Mouse (Mus musculus): Measurements from ENCODE around the gene Txnrd1.

Txnrd1 gene

DNA sequence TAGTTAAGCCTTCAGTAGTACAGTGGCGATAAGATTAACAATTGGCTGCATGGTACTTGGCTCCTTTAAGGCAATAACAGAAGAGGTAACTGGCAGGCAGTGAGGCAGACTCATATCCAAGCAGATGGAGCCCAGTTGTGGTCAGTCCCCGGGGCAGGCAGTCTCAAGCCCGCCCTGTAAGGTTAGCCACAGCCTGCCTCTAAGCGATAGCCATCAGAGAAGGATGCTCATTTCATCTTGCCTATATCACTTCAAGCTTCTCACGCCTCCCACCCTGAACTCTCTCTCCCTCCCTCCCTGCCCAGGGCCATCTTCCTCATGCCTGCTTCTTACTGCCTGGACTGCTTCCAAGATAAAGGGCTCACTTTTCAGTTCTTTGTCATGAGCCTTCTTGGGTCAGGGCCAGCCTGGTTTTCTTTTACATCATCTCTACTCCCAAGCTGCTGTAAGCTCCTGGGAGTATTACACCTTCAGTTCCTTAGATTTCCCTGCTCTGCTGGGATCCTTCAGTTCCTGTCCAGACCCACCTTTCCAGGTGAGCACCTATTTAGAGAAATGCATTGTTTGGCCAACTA lies 29.4 kb downstream of the Txnrd1 start:
- peak; percentile 62 to 90 for DNase-seq (ENCODE audit: inconsistent age in 2 of 2, low spot score in 1 of 2)

DNA sequence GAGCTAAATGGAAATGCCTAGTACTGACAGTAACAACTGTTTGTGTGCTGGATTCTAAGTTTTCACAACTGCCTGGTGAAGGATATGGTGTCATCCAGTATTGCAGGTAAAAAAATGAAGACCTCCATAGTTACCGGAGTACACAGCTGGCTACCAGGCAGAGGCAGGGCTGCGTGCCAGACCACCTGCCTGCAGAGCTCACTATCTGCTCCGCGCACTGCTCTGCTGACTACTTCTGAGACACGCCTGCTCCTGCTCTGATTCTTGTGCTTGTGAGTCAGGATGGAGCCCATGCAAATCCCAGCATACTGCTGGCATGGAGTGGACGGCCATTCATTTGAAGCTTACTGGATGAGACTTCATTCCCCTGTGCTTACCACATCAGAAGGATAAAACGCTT lies 30.1 kb downstream of the Txnrd1 start:
- no peak for DNase-seq (ENCODE audit: inconsistent age in 2 of 2, low spot score in 1 of 2)

DNA sequence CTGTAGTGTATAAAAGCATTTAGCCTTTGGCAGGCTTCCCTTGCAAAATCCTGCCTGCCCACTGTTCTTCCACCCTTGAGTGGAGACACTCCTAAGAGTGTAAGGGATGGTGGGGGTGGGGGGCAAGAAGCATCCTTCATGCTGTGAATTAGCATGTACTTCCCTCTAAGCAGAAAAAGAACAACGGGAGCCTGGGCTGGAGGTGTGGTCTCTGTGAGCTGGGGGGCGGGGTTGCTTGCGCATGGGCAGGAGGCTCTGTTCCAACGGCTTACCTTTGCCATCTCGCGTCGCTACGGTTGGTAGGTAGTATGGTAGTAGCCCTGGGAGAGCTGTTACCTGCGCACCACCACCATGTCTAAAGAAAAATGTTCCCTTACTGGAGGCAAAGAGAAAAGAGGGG lies 32.6 kb downstream of the Txnrd1 start, which contains the start of gene Eid3:
Eid3 (plus strand) TSS at position 271 of the 400 bp plus-strand sequence.
- peak in 1 of 2 experiments; percentile 19 for DNase-seq (ENCODE audit: inconsistent age in 2 of 2, low spot score in 1 of 2)

DNA sequence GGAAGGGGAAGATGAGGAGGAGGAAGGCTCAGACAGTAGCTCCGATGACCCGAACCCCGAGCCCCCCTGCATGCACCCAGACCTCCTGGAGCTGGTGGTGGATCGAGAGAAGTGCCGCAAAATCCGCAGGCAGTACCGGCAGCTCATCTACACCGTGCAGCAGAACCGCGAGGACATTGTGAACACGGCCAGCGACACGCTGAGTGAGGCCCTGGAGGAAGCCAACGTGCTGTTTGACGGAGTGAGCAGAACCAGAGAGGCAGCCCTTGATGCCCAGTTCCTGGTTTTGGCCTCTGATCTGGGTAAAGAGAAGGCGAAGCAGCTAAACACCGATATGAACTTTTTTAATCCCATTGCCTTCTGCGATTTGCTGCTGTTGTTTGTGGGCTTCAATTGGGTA lies 33.1 kb downstream of the Txnrd1 start:
- DNase-seq (ENCODE audit: inconsistent age in 2 of 2, low spot score in 1 of 2), result no peak

DNA sequence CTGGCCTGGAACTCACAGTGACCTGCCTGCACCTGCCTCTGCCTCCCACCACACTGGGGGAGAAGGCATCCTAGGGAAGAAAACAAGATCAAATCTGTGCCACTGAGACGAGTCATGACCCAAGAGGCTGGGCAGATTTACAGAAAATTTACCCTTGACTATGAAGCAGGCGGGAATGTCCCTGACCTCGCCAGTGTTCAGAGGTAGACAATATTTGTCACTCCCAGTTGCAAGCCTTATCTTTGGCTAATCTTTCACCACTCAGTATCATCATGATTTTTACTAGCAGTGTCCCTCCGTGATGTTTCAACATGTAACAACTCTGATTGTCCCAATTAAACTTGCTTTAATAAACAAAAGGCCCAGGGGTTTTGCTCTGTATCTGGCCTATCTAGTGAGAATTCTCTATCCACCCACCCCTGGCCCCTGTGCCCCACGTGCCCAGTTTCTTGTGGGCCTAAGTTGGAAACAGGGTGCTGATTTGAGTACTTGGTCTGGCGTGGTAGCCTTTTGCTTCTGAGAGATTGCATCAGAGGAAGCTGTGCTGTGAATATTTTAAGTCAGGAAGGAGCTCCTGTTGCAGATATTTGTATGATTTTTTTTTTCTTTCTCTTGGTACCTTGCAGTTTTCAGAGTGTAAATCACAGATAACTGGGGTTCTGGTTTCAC lies 34.8 kb downstream of the Txnrd1 start:
- peak; percentile 59 to 88 for DNase-seq (ENCODE audit: inconsistent age in 2 of 2, low spot score in 1 of 2)

GRCm38 (mm10) chr10:82875446-82875845 lies 41.7 kb downstream of the Txnrd1 start:
- DNase-seq (ENCODE audit: inconsistent age in 2 of 2, low spot score in 1 of 2), result no peak

DNA sequence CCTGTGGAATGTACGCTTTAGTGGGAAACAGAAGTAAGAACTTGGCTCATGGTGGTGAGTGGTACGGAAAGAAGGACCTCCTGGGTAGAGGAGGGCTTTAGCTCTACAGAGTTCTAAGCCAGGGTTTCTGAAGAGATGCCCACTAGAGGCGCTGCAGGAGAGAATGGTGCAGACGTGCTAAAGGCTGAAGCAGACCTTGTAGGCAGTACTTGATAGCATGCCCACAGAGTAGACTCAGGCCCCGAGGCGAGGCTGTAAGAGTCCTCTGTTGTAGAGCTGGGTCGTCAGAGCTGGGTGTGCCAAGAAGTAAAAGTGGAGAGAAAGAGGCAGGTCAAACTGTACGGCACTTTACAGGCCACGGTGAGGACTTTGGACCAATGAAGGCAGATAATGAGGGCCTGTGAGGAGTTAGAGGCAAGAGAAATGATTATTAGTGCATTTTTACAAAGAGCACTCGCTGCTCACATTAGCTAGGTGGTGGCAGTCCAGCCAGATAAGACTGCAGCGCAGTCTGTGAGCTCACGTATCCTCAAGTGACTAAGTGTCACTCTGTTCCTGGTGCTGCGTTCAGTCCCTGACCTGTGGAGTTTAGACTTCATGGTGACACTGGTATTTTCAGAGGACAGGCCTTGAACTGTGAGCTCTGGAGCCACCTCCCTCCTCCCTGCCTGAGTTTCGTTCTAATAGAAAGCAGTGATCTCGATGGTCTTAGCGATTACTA lies 42.5 kb downstream of the Txnrd1 start:
- DNase-seq (ENCODE audit: inconsistent age in 2 of 2, low spot score in 1 of 2), result peak in 1 of 2 experiments; percentile 44

DNA sequence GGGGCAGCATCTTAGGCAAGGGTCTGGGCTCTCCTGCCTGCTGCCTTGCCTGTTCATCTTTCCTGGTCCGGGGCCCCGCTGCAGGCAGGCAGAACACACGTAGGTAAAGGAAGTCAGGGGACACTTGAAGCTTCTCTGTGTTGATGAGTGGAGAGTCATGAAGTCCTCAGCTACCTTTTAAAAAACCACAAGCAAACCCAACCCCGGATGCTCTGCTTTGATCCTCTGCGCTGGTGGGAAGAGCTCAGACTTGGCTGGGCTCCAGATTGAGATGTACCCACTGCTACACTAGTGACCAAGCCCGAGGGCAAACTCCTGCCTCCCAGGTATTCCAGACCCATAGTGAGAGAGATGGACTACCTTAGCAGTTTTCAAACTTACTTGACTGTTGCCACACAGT lies 53.6 kb downstream of the Txnrd1 start:
- DNase-seq (ENCODE audit: inconsistent age in 2 of 2, low spot score in 1 of 2), result no peak

GRCm38 (mm10) chr10:82888576-82888975 lies 54.8 kb downstream of the Txnrd1 start:
- no peak for DNase-seq (ENCODE audit: inconsistent age in 2 of 2, low spot score in 1 of 2)

DNA sequence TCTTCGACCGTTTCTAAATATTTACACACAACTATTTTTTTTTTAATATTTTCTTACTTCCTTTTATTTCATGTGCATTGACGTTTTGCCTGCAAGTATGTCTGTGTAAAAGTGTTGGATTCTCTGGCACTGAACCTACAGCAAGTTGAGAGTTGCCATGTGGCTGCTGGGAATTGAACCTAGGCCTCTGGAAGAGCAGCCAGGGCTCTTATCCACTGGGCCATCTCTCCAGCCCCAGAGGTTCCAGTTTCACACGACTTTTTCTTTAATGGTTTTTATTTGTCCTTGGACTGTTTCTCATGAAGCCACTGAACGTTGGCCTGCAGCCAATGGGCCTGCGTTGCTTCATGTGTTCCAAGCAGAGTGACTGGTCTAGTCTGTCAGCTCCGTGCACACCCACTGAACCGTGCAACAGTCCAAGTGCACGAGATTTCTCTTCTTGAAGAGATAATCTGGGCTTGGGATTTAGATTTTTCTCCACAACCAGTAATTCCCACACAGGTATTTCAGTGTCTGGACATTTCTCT lies 55.8 kb downstream of the Txnrd1 start:
- DNase-seq (ENCODE audit: inconsistent age in 2 of 2, low spot score in 1 of 2), result peak; percentile 89 to 95

DNA sequence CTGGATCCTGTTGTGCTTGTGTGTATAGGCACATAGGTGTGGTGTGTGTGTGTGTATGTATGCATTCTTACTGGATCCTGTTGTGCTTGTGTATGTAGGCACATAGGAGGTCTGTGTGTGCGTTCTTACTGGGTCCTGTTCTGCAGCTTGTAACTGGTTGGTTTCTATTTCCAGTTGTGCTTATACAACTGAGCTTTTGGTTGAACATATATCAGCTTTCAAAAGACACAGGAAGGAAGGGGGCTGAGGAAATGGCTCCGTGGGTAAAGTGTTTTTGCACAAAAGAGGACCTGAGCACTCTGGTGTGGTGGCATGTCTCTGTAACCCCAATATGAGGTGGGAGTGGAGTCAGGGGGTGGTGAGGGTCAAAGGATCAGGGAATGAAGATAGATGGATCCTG lies 57.2 kb downstream of the Txnrd1 start:
- no peak for DNase-seq (ENCODE audit: inconsistent age in 2 of 2, low spot score in 1 of 2)

- DNase-seq (ENCODE audit: inconsistent age in 2 of 2, low spot score in 1 of 2), result no peak
Observed at GRCm38 (mm10) chr10:82891427-82891826, 57.7 kb downstream of the Txnrd1 start.

DNA sequence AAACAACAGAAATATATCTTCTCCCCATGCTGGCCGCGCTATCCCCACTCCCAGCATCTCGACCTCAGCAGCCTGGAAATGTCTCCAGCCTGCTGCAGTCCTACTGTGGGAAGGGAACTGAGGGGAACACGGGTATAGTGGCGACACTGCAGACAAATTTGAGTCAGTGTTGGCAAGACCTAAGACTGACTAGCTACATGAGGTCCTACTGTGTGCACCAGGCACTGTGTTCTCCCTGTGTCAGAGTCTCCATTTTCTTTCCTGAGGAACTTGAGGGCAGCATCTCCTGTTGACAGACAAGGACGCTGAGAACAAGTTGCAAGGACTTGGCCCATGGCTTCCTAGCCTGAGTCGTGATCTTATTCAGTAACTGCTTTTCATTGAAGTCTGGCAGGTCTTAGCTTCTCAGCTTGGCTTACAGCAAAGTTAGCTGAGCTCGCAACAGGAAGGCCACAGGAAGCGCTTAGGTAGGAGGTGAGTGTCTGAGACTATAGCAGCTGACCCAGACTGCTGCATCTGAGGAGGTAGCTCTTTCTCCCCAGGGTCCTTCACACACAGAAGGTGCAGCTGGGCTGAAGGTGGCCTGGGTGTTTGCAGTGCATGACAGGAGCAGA lies 58.8 kb downstream of the Txnrd1 start:
- no peak for DNase-seq (ENCODE audit: inconsistent age in 2 of 2, low spot score in 1 of 2)

DNA sequence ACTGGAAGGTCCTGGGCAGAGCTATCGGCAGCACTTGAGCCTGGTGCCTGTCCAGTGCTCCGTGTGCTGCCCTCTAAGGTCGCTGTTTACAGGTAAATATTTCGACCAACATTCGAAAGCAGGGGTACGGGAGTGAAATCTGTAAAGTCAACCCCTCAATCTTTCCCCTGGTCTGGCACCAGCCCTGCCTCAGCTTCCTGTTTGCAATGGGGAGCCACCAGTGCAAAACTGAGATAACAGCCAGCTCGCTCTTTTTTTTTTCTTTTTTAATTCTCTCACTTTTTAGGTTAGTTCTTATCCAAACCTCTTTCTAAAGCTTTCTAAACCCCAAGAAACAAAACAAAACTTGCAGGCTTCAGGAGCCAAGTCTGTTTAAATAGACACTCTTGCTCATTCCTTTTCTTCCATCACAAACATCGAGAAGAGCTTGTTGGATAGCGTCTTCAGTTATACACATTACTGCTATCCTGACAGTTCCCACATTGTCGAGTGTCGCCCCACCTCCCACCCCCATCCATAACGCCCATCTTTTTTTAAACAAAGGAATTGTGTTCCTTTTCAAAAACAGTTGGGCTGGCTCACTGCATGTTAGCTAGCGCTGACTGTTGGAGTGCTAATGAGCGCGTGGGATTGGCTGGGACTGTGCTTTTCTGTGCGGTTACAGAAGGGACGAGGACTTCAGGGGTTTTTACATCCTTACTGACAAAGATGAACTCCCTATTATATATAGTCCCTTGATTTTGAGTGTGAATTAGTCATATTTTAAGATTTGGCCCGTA lies 60.3 kb downstream of the Txnrd1 start:
- DNase-seq (ENCODE audit: inconsistent age in 2 of 2, low spot score in 1 of 2), result no peak

DNA sequence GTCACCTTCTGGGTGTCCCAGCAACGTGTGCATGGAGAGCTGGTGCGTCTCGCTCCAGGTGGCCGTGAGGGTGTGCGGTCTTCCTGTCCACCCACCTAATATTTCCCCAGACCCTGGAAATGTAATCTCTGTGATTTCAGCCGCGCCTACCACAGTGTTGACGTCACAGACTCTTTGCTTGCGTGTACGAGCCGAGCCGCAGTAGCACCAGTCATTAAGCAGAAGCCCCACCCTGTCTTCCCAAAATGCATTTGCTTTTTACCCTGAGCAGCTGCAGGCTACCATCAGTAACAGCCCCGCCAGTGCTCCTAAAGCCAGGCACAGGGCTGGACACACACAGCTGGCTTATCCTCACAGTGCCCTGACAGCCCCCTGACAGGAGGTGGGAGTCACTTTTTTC lies 64.2 kb downstream of the Txnrd1 start:
- DNase-seq (ENCODE audit: inconsistent age in 2 of 2, low spot score in 1 of 2), result no peak

DNA sequence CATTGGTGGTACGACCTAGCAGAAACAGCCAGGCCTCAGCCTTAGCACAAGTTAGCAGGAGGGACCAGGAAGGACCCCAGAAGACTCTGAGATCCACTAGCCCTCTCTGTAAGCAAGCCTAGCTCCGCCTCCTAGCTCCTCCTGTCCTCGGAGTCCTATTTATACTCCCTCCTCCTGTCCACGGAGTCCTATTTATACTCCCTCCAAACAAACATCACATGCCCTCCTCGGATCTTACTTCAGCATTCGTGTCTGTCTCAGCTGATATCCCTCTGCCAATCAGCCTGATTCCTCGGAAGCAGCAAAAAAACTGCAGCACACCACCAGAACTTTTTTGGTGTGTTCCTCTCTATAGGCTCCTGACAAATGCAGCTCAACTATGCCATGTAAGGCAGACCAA lies 65.1 kb downstream of the Txnrd1 start:
- no peak for DNase-seq (ENCODE audit: inconsistent age in 2 of 2, low spot score in 1 of 2)

- peak in 1 of 2 experiments; percentile 54 for DNase-seq (ENCODE audit: inconsistent age in 2 of 2, low spot score in 1 of 2)
Observed at GRCm38 (mm10) chr10:82899810-82900421, 66.2 kb downstream of the Txnrd1 start.

DNA sequence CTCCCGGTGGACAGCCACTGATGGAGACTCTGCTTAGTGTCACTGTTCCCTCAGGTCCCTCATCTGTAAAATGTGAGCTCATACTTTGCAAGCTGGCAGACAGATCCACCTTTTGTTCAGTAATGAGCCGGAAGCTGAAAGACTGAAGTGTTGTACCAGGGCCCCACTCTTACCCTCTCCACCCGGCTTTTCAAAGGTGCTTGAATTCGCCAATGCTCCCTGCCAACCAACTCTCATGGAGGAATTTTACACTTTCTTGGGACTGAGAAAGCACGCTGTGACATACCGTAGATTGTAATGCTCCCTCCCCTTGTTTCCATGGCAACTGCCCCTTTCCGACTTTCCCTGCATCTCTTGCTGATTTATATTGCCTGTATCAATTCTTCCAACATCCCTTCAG lies 66.8 kb downstream of the Txnrd1 start:
- peak in 1 of 2 experiments; percentile 38 for DNase-seq (ENCODE audit: inconsistent age in 2 of 2, low spot score in 1 of 2)

DNA sequence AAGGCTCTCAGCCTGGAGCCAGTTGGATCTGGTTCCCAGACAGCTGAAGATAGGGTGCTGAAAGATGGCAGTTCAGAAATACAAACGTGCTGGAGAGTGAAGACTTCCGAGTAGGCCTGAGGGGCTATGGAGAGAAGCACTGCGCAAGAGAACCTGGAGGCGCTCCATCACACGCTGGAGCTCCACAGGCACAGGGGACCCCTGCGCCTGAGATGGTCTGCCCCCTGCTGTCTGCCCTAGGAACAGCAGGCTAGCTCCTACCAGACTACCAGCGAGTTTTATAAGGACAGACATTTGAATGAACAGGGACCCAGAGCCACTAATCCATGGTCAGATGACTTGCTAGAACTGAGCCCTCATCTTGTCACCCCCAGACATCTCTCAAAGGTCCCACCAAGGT lies 67.7 kb downstream of the Txnrd1 start:
- DNase-seq (ENCODE audit: inconsistent age in 2 of 2, low spot score in 1 of 2), result peak; percentile 83 to 96

GRCm38 (mm10) chr10:82908526-82908925 lies 74.8 kb downstream of the Txnrd1 start:
- DNase-seq (ENCODE audit: inconsistent age in 2 of 2, low spot score in 1 of 2), result no peak
